Mouse (Mus musculus) left cerebral cortex, postnatal 25 days (tissue): ENCODE results near the gene Rrp1b. TPM values are rescaled to one million over a fixed set of nuclear protein-coding genes. Genes with fewer than 3 reads are reported as not detected.
"Not testable (repeated sequence)": the region's sequence is repeated elsewhere in the genome, so short reads cannot be mapped to it uniquely, and the experiment has no call there.

Experiments
- DNase-seq, 2 experiments: peaks; one replicate each; pipeline ENCODE4 v3.0.0; 2022; ENCODE audit warnings: low spot score in 2 of 2, mixed read lengths in 1 of 2
- intact Hi-C: fragments of 180-260 bp; cut with DNase I; formaldehyde crosslinking; loops from one replicate; pipeline ENCODE4 v1.15.1; 2025
- total RNA-seq, 2 experiments: library from RNA; stranded (reverse); gene quantifications; 2 replicates each; pipeline ENCODE4 v1.2.3; 2021

The Rrp1b gene
- total RNA-seq, 2 experiments from 2014 or later: 15.8 to 19.8 TPM

DNA sequence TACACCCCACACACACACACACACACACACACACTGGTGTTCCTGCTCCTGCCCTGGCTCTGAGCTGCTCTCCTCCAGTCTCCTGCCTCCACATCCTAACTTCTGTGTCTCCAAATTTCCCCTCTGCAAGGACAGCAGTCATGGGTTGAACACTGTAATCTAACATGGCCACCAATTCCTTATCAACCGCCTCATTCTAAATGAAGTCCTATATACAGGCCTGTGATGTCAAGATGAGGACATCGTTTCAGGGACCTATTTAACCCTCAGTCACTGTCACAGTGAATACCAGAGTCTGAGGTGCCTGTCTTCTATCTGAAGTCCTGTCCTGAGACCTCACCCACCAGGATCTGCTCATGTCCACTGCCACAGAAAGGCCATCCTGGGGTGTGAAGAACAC lies 32.9 kb downstream of the Rrp1b start:
- intact Hi-C loops: no loop called here
- DNase-seq: no peak

DNA sequence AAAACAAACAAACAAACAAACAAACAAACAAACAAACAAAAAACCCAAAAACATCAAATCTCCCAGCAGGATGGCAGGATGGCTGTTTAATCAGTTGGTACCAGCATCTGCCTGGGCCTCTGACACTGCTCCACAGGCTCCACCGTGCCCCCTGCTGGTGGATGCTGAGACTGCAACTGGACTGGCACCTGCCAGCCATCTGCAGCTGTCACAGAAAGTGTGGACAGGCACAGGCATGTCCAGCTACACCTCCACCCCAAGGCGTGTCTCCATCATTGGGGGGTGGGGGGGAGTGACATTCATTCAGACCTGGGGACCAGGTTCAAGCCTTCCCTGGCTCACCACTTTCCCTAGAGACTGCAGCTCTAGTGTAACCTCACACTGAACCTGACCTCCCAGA lies 37.5 kb downstream of the Rrp1b start:
- intact Hi-C loops: loop anchor here (1.0 to 2.0 kb wide), 2 partner anchors 46 to 389 kb away; no protein-coding TSS in a partner anchor
- DNase-seq: peak; percentile 77

GRCm38 (mm10) chr17:32074658-32075057 lies 38.8 kb downstream of the Rrp1b start:
- intact Hi-C loops: loop anchor here (2.0 kb wide), 1 partner anchor 134 kb away; no protein-coding TSS in a partner anchor
- no peak for DNase-seq

- intact Hi-C loops: loop anchor here (2.0 kb wide), 1 partner anchor 134 kb away; no protein-coding TSS in a partner anchor
- peak; percentile 24 to 28 for DNase-seq
These were observed 39.3 kb downstream of the Rrp1b start for GRCm38 (mm10) chr17:32075164-32075563.

DNA sequence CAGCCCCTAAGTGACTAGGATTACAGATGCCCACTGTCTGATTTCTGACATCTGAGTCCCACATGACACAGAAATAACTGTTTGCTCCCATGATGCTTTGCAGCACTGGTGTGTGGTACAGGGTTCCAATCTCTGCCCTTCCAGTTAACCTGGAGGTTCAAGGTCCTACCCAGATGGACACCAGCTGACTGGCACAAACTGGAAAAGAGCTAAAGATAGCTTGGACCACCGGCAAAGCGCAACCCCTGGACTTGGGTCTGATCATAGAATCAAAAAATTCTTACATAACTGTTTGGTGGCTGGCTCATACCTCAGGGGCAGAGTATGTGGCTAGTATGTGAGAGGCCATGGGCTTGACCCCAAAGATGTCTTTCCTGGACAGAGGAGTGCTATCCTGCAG lies 47.5 kb downstream of the Rrp1b start:
- DNase-seq: no peak

GRCm38 (mm10) chr17:32087069-32087468 lies 51.2 kb downstream of the Rrp1b start:
- intact Hi-C loops: no loop called here
- no peak for DNase-seq

More for the DNA sequence above, 47.5 kb downstream of the Rrp1b start:
- intact Hi-C loops: no loop called here

DNA sequence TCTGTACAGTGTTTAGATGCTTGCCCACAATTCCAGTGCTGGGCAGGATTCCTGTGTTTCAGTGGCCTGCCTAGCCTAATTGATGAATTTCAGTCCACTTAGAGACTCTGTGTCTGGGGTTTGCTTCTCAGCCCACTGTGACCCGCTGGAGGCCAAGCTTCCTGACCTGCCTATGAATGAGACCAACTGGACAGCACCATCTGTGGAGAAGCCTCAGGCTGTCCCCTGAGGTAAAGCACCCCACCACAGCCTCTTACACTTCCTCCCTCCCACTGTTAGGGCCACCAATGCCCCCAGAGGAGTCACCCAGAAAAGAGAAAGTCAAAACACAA lies 55.1 kb downstream of the Rrp1b start:
- DNase-seq: no peak
- intact Hi-C loops: no loop called here

DNA sequence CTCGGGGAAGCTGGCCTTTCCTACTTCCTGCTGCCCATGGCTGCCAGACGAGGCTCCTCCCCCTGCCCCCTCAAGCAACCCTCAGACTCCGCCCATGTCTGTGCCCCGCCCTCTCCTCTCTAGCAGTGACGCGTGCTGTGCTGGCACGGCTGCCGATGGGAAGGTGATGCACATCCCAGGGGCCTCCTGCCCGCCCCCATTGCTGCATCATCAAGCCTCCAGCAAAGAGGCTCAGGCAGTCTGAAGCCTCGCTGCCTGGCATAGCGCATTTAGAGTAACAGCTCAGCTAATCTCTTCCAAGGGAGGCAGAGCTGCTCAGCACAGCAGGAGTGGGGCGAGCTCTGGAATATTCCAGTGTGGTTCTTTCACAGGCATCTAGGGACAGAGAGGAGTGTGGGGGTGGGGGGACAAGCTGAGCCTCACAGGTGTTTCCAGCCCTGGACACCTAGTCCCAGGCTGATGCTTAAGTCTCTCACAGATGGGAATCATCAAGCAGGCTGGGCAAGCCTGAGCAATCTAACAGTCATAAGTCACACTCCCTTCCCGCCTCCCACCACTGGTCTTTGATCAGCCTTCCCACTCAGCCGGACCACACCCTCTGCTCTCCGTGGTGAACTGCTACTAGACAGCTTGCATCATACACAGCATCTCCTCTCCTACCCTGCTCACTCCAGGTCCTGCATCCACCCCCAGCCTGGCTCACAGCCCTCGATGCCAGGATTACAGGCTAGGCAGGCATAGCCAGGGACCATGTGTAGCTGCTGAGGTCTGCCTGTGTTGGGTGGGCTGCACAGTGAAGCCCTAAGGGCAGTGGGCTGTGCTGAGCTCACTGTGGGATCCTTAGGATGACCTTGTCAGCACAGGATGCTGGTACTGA lies 55.7 kb downstream of the Rrp1b start:
- DNase-seq: peak; percentile 72 to 91
- intact Hi-C loops: not testable (repeated sequence)

- intact Hi-C loops: no loop called here
- DNase-seq: no peak
These were observed 56.3 kb downstream of the Rrp1b start for GRCm38 (mm10) chr17:32092241-32092619.

DNA sequence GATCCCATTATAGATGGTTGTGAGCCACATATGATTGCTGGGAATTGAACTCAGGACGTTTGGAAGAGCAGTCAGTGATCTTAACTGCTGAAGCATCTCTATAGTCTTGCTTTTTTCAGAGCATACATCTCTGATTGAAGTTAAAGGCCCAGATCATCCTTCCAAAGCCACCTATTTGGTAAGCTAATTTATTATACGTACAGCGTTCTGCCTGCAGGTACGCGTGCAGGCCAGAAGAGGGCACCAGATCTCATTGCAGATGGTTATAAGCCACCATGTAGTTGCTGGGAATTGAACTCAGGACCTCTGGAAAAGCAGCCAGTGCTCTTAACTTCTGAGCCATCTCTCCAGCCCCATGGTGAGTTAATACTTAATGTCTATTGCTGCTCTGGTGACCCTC lies 57.0 kb downstream of the Rrp1b start:
- intact Hi-C loops: no loop called here

DNA sequence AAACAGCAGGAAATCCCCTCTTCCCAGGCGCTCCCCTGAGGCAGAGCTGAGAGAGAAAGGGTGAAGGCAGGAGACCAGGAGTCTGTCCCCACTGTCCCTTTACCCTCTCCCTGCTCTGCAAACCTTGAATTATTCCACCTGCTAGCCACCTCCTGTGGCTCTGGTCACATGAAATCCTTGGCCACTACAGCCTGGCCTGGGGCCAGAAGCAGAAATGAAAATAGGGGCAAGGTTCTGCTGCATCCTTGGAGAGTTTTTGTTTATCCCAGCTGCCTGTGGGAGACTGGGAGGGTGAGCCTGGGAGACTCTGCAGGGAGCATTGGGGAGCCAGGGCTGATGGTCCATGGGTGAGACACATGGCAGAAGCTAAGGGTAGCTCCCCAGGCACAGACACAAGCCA lies 61.8 kb downstream of the Rrp1b start:
- no peak for DNase-seq
- intact Hi-C loops: no loop called here

More for the DNA sequence above, 57.0 kb downstream of the Rrp1b start:
- DNase-seq: no peak

DNA sequence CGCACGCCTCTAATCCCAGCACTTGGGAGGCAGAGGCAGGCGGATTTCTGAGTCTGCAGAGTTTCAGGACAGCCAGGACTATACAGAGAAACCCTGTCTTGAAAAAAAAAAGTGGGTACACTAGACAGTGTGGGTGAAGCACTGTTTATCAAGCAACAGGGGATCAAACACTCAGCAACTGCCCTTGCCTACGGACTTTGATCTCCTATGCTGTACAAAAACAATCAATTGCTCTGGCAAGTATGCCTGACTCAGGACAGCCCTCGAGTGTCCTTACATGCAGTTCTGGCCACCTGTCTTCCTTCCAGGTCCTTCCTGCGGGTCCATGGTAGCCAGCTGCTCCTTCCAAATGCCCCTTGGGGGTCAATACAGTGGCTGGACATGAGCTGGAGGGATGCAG lies 63.0 kb downstream of the Rrp1b start:
- intact Hi-C loops, DNase-seq: not testable (repeated sequence)

DNA sequence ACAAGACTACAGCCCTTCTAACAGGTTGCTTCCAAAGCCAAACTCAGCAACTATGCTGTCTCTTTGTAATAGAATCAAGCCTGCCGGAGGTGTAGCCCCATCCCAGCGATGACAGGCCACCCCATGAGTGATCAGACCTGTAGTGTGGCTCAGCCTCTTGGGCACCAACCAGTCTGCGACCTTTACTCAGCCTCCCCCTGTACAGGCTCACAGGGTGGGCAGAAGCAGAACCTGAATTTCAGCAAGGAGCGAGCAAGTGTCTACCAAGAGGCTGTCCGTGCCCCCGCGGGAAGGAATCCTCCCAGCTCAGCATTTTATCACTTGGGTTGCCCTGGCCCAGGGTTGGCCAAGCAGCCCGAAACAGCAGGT lies 63.7 kb downstream of the Rrp1b start:
- no peak for DNase-seq
- intact Hi-C loops: no loop called here

DNA sequence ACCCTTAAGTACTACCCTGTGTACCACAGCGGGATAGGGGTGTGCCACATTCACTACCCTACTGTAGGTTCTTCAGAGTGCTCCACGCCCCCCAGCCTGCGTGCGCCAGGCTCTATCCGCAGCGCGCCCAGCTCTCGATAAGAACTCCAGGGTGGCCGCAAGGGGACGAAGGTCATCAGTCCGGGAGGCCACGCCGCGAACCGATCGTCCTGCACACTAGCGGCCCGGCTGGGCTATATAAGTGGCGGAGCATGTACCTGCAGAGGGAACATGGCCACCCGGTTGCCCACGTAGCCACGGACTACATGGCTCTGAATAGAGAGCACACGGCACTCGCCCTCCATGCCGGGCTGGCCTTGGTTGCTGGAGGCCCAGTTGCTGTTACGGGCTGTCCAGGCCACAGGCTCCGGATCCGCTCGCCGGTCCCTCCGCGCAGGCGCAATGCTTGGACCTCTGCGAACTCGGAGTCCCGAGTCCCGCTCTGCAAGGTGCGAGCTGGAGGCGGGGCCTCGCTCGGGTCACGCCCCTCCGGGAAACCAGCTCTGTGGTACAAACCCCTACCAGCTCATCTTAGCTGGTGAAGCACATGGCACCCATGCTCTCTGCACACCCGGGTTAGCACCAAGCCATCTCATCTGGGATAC lies 64.2 kb downstream of the Rrp1b start:
- DNase-seq: no peak

DNA sequence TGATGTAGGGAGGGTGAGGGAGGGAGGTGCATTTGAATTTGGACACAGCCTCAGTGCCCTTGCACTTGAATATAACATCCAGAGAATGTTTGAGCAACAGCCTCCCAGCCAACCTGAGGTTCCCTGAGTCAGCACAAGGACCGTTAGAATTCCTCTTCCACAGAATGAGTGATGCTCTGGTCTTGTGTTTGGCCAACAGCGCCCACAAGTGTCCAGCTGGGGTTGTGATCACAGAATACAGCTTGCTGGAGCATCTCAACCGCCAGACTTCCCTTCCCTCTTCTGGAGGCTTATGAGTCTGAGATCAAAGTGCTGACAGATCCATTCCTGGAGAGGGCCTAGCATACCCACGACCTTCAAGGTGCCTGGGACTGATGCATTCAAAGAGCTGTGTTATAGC lies 67.2 kb downstream of the Rrp1b start:
- no peak for DNase-seq
- intact Hi-C loops: no loop called here

More for the DNA sequence above, 64.2 kb downstream of the Rrp1b start:
- intact Hi-C loops: no loop called here

DNA sequence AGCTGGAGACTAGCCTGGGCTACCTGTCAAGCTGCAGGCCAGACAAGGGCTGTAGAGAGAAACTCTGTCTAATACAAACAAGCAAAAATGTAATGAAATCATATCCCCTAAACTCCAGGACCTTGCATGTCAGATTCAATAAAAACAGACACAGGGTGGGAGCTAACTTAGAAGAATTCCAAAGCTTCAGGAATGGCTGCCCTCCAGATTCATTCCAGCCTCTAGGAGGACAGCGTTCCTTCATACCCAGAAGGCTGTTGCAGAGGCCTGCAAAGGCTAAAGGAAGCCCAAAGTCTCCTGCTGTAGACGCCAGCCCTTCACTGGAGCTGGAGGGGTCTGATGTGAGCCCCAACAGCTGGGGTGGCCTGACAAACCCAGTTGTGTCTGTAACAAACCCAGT lies 70.5 kb downstream of the Rrp1b start:
- DNase-seq: no peak
- intact Hi-C loops: no loop called here

DNA sequence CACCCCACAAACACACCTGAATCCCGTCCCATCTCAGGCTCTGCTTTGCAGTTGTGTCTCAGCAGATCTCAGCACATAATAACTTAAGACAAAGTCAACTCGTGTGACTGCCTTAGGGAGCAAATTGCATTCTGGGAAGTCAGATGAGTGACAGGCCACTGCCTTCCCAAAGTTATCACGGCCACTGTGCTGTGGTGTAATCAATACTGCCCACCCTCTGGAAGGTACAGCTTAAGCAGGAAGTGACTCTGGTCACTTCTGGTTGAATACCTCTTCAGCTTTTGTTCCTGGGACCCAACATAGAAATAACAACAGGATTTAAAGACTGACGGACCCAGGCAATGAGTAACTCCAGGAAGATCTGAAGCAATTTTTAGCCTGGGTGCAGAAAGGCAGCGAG lies 72.0 kb downstream of the Rrp1b start:
- no peak for DNase-seq
- intact Hi-C loops: no loop called here

DNA sequence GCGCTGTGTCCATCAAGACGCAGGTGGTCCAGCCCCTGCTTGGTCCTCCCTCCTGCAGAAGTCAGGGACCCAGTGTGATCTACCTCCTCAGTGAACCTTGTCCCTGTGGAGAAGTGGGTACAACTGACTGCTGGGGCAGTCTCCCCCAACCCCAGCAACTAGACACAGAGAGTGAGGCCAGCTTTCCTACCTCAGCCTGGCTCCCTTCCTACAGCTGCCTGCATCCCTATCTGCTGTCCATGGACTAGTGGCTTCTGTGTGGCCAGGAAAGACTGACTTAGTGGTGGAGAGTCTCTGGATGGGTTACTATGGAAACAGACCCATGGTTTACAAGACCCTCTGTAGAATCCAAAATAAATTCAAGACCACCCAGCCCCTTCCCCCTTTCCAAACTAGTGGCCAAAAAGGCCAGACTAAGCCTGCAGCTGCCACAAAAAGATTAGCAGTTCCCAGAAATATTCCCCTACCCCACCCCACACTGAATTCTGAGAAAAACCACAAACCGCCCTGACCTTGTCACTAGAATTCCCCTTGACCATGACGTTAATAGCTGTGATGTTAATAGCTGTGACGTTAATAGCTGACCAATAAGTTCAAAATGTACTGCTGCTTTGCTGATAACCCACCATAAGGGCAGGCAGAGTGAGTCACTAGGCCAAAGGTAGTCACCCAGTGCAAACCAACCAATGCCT lies 72.6 kb downstream of the Rrp1b start:
- DNase-seq: not testable (repeated sequence)

GRCm38 (mm10) chr17:32109201-32109940 lies 73.5 kb downstream of the Rrp1b start:
- intact Hi-C loops: no loop called here
- no peak for DNase-seq

More for the DNA sequence above, 72.6 kb downstream of the Rrp1b start:
- intact Hi-C loops: not testable (repeated sequence)

GRCm38 (mm10) chr17:32110424-32110823 lies 74.5 kb downstream of the Rrp1b start:
- intact Hi-C loops: no loop called here
- DNase-seq: no peak
